Mouse (Mus musculus): ENCODE measurements around the gene Slco3a1. TPM values are rescaled to one million over a fixed set of nuclear protein-coding genes. Genes with fewer than 3 reads are reported as not detected.
"Not testable (repeated sequence)": the region's sequence is repeated elsewhere in the genome, so short reads cannot be mapped to it uniquely, and the experiment has no call there.

Slco3a1 gene
- polyA plus RNA-seq, 1 experiment from 2014 or later = 28.2 TPM

DNA sequence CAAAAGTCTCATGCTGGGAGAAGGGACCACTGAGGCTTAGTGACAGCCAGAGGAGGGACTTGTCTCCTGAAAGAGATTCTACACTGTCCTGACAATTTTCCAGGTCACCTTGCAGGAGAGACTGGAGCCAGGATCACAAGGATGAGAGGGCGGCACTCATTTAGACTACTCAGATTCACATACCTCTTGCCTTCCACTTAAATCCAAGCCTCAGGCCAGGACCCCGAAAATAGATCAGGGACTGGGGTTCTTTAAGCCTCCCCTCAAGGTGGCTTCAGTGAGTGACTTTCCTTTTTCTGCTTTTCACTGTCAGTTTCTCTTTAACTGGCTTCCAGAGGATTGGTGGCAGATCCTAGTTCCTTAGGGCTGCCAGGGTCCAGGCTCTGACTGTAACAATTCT lies 133.0 kb downstream of the Slco3a1 start:
- H3K36me3 ChIP-seq (replicated peaks) = no peaks in the 10 kb centered on the region
- no peak overlapping the region for H3K4me2 ChIP-seq
- no peak overlapping the region for H3K4me3 ChIP-seq
- H3K9me3 ChIP-seq = no peaks in the 10 kb centered on the region
- H3K9ac ChIP-seq = no peak overlapping the region
- H3K27ac ChIP-seq = no peak overlapping the region
- 57% methylated on average over 2 of the region's 2 CpGs for WGBS
- no peak for ATAC-seq (replicated peaks)
- H3K27me3 ChIP-seq (replicated peaks) = no peaks in the 10 kb centered on the region; the same call in 1 of the 2 replicates
- peaks cover 21% of the 10 kb centered on the region for H3K4me1 ChIP-seq

DNA sequence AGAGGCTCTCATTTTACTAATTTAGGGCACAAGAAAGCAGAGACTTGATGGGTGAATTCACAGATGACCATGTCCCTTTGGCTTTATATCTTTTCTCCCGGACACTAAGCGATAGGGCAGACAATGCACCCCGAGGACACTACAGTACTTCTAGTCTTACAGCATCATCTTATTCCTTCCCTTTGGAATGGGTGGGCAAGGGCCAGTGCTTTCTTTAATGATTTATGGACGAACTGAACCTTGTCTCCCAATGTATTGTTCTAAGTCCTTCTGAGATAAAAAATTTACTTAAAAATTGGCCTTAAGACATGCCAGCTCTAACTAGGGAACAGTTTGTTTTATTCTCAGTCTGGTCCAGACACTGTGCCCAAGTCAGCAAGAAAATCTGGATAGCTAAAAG lies 134.9 kb downstream of the Slco3a1 start:
- Histone ChIP-seq H3K4me3 (no peak overlapping the region), H3K9ac (no peak overlapping the region), H3K9me3 (no peaks in the 10 kb centered on the region), H3K27ac (no peak overlapping the region), H3K36me3 (replicated peaks) (no peaks in the 10 kb centered on the region), H3K4me1 (peaks cover 21% of the 10 kb centered on the region), H3K27me3 (replicated peaks) (no peaks in the 10 kb centered on the region; the same call in 1 of the 2 replicates), H3K4me2 (no peak overlapping the region)
- 91% methylated on average over 4 of the region's 4 CpGs for WGBS
- no peak for ATAC-seq (replicated peaks)

DNA sequence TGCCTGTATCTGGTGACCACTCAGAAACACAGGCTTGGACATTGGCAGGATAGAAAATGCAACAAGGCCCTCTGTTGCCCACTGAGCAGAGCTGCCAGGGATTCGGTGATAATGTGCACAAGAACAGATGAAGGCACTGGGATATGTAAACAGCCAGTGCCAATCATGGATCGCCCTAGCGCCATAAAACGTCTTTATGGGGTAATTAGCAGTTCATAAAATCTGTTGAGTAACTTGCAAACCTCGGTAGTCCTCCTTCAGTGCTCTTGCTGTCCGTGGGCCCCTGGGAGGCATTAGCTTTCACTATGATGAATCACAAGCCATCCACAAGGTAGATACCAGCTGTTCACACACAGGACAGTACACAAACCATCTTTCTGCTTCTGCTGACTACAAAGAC lies 137.6 kb downstream of the Slco3a1 start:
- ATAC-seq (replicated peaks) = no peak

DNA sequence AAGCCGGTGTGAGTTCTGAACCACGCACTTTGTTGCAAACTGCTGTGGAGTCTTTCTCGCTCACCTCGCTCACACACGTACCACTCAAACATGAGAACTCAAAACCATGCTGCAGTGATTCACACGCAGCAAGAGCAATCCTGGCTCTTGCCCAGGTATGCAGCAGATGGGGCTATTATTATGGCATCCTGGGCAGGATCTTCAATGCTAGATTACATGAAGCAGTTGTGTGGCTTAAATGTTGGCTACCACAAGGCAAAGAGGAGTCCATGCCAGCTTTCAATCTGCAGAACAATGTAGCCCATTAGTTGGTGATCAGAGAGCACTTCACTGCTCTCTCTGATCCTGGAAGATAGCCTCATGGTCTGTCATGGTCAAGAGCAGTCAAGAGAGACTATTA lies 139.3 kb downstream of the Slco3a1 start:
- Histone ChIP-seq H3K27me3 (replicated peaks) (no peaks in the 10 kb centered on the region; the same call in 1 of the 2 replicates), H3K4me3 (no peak overlapping the region), H3K4me1 (peaks cover 9% of the 10 kb centered on the region; the same call in 1 of the 2 replicates), H3K27ac (no peak overlapping the region), H3K9me3 (no peaks in the 10 kb centered on the region), H3K4me2 (no peak overlapping the region), H3K36me3 (replicated peaks) (no peaks in the 10 kb centered on the region), H3K9ac (no peak overlapping the region)
- ATAC-seq (replicated peaks) = no peak
- WGBS = 92% methylated on average over 6 of the region's 6 CpGs

More for the DNA sequence above, 137.6 kb downstream of the Slco3a1 start:
- Histone ChIP-seq H3K36me3 (replicated peaks) (no peaks in the 10 kb centered on the region), H3K4me3 (no peak overlapping the region), H3K4me2 (no peak overlapping the region), H3K27ac (no peak overlapping the region), H3K9ac (no peak overlapping the region), H3K9me3 (no peaks in the 10 kb centered on the region), H3K27me3 (replicated peaks) (no peaks in the 10 kb centered on the region; the same call in 1 of the 2 replicates), H3K4me1 (peaks cover 12% of the 10 kb centered on the region)
- 79% methylated on average over 6 of the region's 6 CpGs for WGBS

DNA sequence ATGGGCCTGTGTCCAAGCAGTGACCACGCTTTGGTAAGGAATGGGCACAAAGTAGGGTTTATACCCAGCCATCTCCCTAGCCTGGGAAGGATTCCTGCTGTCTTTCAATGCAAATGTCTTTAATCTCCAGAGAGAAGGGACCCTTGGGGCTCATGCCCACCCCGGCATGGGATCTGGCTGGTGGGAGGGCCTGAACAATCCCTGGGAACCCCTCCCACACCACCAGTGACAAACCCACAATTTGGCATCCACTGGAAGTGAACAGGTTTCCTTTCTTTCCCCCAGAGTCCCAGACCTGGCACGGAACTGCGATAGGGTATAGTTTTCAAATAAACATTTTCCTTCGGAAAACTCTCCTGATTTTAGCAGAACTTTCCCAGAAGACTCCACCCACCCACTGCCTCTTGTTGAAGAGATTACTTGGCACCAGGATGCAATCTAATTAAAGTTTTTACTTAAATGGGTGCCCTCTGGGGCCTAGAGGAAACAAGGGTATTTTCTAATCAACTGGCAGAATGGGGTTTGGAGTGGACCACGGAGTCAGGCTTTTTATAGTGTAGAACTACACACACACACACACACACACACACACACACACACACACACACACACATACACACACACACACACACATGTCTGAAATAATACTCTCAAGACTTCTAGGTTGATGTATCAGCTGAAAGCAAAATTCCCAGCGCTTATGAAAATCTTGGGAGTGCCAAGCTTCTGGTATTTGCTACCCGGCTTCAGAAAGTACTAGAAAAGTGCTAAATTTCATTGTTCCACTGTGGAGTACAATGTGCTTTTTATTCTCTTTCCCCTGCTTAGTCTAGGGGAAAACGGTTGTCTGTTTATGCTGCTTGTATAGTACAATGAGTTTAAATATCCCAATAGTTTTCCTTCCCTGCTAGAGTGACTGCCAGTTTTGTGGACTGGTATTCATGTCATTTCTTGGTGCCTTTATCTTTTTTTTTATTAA lies 140.6 kb downstream of the Slco3a1 start:
- H3K4me1 ChIP-seq = peaks cover 13% of the 10 kb centered on the region; the same call in 1 of the 2 replicates
- no peaks in the 10 kb centered on the region for H3K9me3 ChIP-seq
- WGBS = 55% methylated on average over 9 of the region's 9 CpGs
- no peaks in the 10 kb centered on the region for H3K36me3 ChIP-seq (replicated peaks)
- no peak for ATAC-seq (replicated peaks)
- H3K27ac ChIP-seq = no peak overlapping the region
- no peak overlapping the region for H3K9ac ChIP-seq
- H3K4me3 ChIP-seq = no peak overlapping the region
- H3K4me2 ChIP-seq = no peak overlapping the region
- no peaks in the 10 kb centered on the region; the same call in 1 of the 2 replicates for H3K27me3 ChIP-seq (replicated peaks)

DNA sequence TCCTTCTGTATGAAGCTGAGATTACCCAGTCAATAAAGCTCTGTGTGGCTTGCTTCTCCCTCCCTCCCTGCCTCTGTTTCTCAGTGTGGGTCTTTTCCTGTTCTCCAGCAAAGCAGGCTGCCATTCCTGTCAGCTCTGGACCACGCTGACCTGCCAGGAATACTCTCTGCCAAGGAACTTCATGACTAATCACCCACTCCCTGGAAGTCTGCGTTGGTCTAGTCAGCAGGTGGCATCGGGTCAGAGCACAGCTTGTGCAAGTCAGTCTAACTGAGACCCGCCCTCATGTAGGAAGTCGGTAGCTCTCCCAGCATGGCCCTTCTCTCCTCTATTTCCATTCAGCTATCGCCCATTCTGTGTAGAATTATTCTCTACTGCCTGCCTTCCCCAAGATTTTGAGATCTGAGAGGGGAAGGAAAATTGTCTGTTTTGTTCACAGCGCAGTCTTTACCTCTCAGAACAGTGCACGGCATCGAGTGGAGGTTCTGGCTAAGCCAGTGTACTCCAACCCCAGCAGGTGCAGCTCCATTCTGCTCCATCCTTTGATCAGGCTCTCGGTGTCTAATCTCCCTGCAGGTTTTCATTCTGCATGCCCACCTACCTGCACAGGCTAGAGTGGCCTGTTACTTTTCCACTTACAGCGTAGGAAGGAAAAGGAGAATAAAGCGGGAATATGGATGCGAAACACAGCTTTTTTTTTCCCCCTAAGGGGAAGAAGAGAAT lies 145.8 kb downstream of the Slco3a1 start:
- Histone ChIP-seq H3K4me3 (no peak overlapping the region), H3K9me3 (no peaks in the 10 kb centered on the region), H3K27me3 (replicated peaks) (no peaks in the 10 kb centered on the region), H3K4me1 (peaks cover 15% of the 10 kb centered on the region), H3K27ac (peak overlapping the region; percentile 33; the same call in 1 of the 2 replicates), H3K4me2 (no peak overlapping the region), H3K9ac (no peak overlapping the region), H3K36me3 (replicated peaks) (no peaks in the 10 kb centered on the region)
- 58% methylated on average over 13 of the region's 13 CpGs for WGBS
- peak; percentile 69; the same call in 1 of the 2 replicates for ATAC-seq (replicated peaks)

DNA sequence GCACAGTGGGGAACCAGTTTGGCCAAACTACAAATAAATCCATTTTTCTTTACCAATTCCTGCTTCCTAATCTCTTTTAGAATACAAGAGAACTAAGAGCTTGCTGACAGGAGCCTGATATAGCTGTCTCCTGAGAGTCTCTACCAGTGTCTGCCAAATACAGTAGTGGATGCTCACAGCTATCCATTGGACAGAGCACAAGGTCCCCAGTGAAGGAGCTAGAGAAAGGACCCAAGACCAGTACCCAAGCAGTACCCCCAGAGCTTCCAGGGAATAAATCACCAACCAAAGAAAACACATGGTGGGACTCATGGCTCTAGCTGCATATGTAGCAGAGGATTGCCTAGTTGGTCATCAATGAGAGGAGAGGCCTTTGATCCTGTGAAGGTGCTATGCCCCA lies 146.7 kb downstream of the Slco3a1 start:
- not testable (repeated sequence) for H3K4me1 ChIP-seq; ATAC-seq (replicated peaks); H3K27me3 ChIP-seq (replicated peaks); H3K9me3 ChIP-seq; H3K9ac ChIP-seq; H3K4me2 ChIP-seq; H3K4me3 ChIP-seq; H3K27ac ChIP-seq; H3K36me3 ChIP-seq (replicated peaks)

DNA sequence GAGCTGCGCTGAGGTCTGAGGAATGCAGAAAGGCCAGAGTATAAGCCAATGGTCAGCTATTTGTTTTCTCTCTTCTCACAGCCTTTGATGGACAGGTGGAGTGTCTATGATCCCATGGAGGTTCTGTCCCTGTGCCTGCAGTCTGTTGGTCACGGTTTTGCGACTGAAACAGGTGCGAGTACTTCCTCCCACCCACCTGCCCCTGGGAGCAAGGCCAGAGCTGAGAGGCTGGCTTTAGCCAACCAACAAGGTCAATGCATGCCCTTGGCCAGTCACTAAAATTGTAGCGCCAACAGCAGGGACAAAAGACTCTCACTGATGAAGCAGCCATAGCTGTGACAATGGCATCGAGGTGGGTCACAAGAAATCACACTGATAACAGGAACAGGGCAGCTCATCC lies 154.9 kb downstream of the Slco3a1 start:
- H3K9ac ChIP-seq = no peak overlapping the region
- no peaks in the 10 kb centered on the region for H3K36me3 ChIP-seq (replicated peaks)
- H3K4me3 ChIP-seq = no peak overlapping the region
- H3K4me2 ChIP-seq = no peak overlapping the region
- H3K27me3 ChIP-seq (replicated peaks) = no peaks in the 10 kb centered on the region
- no peaks in the 10 kb centered on the region for H3K9me3 ChIP-seq
- no peaks in the 10 kb centered on the region for H3K4me1 ChIP-seq
- no peak overlapping the region for H3K27ac ChIP-seq
- WGBS = 89% methylated on average over 6 of the region's 6 CpGs
- ATAC-seq (replicated peaks) = no peak

DNA sequence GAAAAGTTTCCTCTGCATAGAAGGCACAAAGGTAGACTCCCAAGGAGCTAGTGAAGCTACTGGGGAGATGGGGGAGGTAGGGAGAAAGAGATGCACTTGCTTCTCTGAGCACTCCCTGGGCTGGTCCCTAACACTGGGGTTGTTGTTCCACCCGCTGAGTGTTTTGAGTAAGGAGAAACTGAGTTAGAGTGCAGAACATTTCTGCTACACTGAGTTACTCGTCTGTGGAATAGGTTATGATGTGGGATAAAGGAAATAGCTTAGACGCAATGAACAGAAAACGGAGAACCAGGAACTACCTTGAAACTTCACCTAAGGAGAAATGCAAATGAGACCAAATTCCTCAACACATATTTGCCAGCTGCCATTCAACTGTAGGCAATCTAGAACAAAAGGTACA lies 155.4 kb downstream of the Slco3a1 start:
- H3K4me1 ChIP-seq = no peaks in the 10 kb centered on the region
- WGBS = 95% methylated on average over 4 of the region's 4 CpGs
- H3K4me2 ChIP-seq = no peak overlapping the region
- H3K4me3 ChIP-seq = no peak overlapping the region
- H3K27me3 ChIP-seq (replicated peaks) = no peaks in the 10 kb centered on the region
- H3K9me3 ChIP-seq = no peaks in the 10 kb centered on the region
- ATAC-seq (replicated peaks) = no peak
- H3K9ac ChIP-seq = no peak overlapping the region
- H3K27ac ChIP-seq = no peak overlapping the region
- no peaks in the 10 kb centered on the region for H3K36me3 ChIP-seq (replicated peaks)

DNA sequence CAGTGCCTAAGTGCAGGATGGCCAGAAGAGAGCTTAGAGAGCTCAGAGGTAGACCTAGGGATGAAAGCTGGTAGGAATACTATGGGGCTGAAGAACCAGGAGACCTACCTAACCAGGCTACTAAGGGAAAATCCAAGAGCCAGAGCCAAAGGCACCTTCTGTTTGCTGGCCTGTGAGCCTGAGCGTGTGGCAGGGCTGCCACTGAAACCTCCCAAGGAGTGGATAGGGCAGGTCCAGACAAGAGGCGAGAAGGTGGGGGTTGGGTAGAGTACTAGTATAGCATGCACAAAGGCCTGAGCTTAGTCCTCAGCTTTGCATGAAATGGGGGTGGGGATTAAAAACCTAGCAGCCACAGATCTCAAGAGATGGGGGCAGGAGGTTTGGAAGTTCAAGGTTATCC lies 156.3 kb downstream of the Slco3a1 start:
- 70% methylated on average over 2 of the region's 2 CpGs for WGBS
- no peaks in the 10 kb centered on the region for H3K36me3 ChIP-seq (replicated peaks)
- no peaks in the 10 kb centered on the region for H3K9me3 ChIP-seq
- ATAC-seq (replicated peaks) = no peak
- H3K4me2 ChIP-seq = no peak overlapping the region
- no peaks in the 10 kb centered on the region; the same call in 1 of the 2 replicates for H3K4me1 ChIP-seq
- H3K9ac ChIP-seq = no peak overlapping the region
- H3K27ac ChIP-seq = no peak overlapping the region
- no peak overlapping the region for H3K4me3 ChIP-seq
- H3K27me3 ChIP-seq (replicated peaks) = no peaks in the 10 kb centered on the region

DNA sequence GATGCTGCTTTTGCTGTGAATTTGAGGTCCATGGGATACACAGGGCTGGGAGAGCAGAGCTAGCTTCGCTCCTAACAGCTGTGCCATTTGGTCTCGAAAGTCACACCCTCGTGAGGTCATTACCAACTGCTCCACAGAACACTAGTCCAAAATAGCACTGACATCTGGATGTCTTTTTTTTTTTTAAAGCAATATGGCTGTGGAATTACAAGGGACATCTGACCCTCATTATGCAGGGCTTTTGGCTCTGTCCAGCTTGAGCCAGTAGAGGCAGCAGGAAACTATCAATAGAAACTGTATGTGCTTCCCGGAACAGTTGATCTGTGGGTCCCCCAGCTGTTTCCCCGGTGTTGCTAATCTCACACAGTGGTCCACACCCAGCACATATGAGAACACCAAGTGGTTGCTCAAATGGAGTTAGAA lies 163.1 kb downstream of the Slco3a1 start:
- Histone ChIP-seq H3K9ac (no peak overlapping the region), H3K4me3 (no peak overlapping the region), H3K36me3 (replicated peaks) (no peaks in the 10 kb centered on the region), H3K4me2 (no peak overlapping the region), H3K27ac (no peak overlapping the region), H3K27me3 (replicated peaks) (no peaks in the 10 kb centered on the region), H3K9me3 (no peaks in the 10 kb centered on the region), H3K4me1 (no peaks in the 10 kb centered on the region; the same call in 1 of the 2 replicates)
- ATAC-seq (replicated peaks) = no peak
- 84% methylated on average over 5 of the region's 5 CpGs for whole genome bisulfite sequencing

DNA sequence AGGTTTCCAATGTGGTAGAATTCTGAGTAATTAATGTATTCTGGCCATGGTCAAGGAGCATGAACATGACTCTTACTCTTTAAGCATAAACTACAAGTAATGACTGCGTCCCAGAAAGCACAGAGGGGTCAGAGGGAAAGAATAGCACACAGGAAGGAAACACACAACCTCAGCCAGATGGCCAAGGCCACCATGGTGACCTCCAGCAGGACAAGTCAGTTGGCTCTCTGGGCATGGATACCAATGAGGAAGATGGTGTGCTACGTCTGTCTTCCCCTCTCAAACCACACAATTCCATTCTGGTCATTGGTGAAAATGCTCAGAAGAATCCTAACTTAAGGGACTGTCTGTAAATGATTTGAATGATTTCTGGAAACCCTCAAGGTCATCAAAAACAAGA lies 165.0 kb downstream of the Slco3a1 start:
- Histone ChIP-seq H3K4me2 (no peak overlapping the region), H3K27ac (no peak overlapping the region), H3K4me3 (no peak overlapping the region), H3K9me3 (no peaks in the 10 kb centered on the region), H3K9ac (no peak overlapping the region), H3K4me1 (no peaks in the 10 kb centered on the region; the same call in 1 of the 2 replicates), H3K36me3 (replicated peaks) (no peaks in the 10 kb centered on the region), H3K27me3 (replicated peaks) (no peaks in the 10 kb centered on the region)
- WGBS = 87% methylated on average over 2 of the region's 2 CpGs
- no peak for ATAC-seq (replicated peaks)

Data from midbrain, embryonic 15.5 days (tissue).